Mouse (Mus musculus) megakaryocyte-erythroid progenitor cell, adult 5-6 weeks (primary cell): ENCODE data around the gene Ergic1. TPM values are rescaled to one million over a fixed set of nuclear protein-coding genes. Genes with fewer than 3 reads are reported as not detected.

ENCODE experiments used
- ATAC-seq: replicated peaks from 2 replicates; pipeline ENCODE4 v1.8.0; 2016; ENCODE audit warnings: mild to moderate bottlenecking, inconsistent platforms; ENCODE audit not compliant: severe bottlenecking, poor library complexity, low FRiP score, low TSS enrichment
- total RNA-seq, 2 experiments: library from RNA; stranded (forward) in 1 of 2; stranded (reverse) in 1 of 2; fragments of 200-1000, 215-1000 nt in 1 of 2; fragments of >200 nt in 1 of 2; fragmentation: Nextera tagmentation in 1 of 2; gene quantifications; 2 replicates each; pipeline ENCODE4 v1.2.3; 2014 to 2017

Ergic1 gene
- total RNA-seq, 2 experiments from 2014 or later: 31.6 to 51.7 TPM

DNA sequence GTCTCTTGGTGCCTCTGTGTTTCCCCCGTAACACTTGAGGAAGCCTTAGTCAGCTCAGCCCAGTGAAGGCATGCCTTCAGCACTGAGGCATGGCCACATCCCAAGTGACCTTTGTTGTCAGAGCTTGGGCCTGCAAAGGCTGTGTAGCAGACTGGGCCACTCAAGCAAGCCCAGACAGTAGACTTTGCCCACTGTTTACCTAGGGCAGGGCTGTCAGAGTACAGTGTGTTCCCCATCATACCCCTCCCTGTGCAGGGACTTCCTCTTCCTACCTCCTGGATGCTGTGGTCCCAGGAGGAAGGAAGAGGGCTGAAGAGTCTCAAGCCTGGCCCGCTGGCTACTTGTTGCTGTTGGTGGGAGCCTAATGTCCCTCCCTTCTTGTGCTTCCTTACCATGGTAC, 55.4 kb downstream of the Ergic1 start:
- ATAC-seq: no peak

DNA sequence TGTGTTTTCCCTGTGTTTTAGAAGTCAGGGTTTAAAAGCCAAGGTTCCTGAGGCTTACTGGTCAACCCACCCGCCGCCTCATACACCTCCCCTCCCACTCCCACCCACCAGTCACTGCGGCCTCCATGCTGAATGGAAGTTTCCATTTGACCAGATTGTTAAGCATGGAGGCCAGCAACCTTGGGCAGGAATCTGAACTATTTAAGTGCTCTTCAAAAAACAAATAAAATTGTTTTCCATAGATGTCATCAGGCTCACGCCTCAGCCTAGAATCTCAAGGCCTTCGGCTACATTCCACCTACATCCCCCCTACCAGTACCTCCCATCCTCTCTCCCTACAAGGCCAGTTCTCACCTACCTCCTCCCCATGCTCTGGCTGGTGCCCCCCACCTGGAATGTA, 57.2 kb downstream of the Ergic1 start:
- ATAC-seq: no peak

DNA sequence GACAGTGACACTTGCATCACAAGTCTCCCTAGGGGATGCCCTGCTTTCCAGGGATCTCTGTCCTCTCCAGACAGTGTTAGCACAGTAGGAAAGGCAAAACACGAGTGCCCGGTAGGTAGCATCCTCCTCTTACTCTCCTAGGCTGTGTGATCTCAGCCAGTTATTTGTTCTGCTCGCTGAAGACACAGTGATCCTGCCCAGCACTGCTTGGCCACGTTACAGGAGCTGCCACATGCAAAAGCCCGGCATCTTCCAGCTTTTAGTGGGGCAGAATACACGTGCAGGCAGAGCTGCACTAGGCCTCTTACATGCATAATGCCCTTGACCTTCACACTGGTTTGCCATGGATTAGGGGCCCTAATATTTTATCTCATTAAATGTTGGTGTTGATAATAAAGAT, 58.3 kb downstream of the Ergic1 start:
- ATAC-seq: no peak

DNA sequence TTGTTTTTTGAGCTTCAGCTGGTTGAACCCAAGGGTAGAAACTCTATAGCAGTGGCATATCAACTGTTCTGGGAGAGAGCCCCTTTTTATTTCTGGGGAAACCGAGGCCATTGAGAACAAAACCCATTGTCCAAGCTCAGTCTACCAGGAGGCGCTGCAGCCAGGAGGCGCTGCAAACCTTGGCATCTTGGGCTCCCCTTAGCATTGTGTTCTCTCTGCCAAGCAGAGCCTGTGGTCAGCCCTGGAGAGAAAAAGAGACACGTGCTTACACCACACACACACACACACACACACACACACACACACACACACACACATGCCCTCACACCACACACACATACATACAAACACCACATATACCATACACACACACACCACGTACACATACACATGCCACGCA, 59.0 kb downstream of the Ergic1 start:
- ATAC-seq: no peak

DNA sequence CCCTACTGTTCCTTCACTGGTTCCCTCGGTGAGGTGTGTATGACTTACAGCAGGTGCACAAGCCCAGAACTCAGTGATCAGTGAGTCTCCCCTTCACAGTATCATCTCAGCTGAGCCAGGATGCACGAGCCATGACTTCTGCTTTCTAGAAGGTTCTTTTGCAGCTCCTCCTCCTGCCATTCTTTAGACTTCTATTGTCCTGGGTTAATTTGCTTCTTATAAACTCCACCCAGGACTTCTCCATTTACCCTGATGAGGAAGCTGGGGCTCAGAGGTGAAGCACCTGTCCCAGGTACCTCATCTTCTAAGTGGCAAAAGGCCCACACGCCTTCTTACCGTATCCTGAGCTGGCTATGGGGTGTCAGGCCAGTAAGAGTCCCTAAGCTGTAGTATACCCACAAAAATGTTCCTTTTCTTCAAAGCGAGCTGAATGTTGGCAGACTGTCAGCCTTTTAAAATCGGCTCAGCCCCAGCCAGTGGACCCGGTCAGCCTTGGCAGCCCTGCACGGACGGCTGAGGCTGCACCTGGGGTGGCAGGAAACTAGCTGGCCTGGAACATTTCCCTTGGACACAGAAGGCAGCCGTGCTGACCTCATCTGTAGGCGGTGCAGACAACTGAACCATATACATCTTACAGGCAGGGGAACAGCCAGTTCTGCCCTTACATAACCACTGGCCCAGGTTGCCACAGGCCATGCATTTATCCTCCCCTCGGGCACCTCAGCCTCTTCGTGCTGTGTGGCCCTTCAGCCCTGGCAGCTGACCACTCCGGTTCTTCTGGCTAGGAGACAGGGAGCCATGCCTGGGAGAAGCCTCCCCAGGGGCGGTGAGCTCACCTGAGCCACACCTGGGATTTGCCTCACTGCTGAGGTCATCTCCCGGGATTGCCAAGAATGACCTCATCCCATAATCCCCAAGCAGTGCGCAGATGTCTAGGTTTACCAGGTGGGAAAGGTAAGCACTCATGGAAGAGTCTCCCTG, 59.8 kb downstream of the Ergic1 start:
- ATAC-seq: no peak

DNA sequence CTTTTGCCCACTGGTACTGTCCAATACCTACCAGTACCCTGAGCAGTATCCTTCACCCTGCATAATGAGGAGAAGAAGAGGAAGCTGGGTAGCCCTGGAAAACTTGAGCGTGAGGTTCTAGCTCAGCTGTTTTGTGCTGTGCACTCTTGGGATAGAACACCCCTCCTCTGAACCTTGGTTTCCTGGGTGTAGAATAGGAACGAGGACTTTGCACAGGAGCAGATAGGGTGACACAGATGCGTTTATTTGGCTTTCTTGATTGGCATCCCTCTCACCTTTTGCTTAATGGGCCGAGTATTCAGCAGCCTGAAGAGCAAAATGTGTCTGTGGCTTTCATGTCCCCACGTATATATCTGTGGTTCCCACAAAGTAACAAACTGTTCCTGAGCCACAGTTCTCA, 60.6 kb downstream of the Ergic1 start:
- no peak for ATAC-seq

DNA sequence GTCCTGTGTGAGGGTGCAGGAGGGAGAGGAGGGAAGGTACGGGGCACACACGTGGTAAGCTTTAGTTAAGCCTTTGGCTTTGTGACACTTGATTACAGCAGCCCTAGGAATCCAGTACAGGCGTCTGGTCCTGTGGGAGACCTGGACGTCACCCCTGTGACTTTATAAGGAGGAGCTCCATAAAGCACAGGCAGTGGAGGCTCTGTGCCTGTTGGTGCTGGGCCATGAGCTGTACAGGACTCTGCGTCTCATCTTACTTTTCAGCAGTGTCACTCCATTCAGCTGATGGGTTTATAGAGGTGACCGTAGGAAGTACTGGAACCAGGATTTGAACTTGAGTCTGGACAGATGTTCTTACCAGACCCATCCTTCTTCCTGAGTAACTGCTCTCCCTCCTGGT, 62.7 kb downstream of the Ergic1 start:
- no peak for ATAC-seq

DNA sequence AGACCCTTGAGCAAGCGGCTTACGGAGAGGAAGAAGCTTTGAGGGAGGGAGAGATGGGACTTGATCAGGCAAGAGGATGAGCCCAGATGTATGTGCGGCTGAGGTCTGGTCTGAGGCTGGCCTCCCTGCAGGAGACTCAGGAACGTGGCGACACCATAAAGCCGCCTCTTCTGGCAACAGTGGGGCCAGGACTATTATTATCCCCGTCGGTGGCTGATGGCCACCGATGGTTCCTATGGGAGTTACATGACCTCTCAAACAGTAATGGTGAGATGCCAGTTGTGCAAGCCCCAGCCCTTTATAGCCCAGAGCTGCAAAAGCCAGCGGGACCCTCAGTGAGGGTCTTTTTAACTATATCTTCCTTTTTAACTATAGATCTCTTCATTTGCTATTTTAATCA, 63.7 kb downstream of the Ergic1 start:
- no peak for ATAC-seq

DNA sequence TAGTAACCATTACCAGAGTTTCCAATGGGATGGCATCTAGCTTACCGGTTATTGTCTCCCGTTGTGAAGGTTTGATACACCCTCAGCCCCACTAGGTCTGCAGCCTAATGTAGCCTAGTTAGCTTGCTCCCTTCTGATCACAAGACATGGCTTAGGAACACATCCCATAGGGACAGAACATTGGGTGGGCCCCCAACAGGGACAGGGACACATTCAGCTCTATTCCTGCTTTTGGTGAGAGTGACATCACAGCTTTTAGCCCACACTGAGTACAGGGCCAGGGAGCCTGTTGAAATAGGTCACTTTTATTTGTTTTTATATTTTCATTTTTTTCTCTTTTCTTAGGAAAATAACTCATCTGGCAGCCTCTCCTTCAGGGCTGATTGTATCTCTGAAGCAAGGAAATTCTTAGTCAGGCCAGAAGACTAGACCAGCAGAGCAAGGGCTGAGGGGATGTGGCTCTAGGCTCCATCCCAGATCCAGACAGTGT, 64.3 kb downstream of the Ergic1 start:
- no peak for ATAC-seq

DNA sequence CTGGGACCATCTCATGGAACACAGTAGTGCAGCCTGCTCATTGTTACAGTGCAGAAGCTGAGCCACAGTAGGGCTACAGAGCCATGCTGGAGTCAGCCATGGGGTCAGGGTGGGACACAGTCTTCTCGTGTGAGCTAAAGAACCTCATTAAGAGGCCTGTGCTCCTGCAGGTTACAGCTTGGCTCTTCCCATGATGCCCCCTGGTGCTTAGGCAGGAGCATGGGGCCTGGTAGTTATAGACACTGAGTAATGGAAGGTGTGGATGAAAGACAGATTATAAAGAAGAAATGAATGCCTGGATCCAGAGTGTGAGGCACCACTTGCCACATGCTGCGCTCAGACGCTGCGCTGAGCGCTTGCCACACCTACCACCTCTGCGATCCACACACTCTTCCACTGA, 67.2 kb downstream of the Ergic1 start:
- ATAC-seq: no peak

DNA sequence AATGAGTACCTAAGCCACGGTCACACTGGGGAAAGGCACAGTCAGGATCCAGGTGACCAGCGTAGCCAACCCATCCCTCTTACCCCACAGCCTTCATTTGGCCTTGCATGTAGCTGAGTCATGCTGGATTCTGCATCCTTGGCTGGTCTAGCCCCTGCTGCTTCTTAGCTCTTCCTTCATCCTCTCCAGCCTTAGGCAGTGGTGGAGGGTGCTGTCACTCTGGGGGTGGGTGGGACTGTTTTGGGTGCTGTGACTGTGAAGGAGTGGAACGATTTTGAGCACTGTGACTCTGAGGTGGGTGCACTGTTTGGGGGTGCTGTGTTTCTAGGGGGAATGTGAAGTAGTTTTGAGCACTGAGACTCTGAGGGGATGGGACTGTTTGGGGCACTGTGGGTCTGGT, 67.6 kb downstream of the Ergic1 start:
- ATAC-seq: no peak

DNA sequence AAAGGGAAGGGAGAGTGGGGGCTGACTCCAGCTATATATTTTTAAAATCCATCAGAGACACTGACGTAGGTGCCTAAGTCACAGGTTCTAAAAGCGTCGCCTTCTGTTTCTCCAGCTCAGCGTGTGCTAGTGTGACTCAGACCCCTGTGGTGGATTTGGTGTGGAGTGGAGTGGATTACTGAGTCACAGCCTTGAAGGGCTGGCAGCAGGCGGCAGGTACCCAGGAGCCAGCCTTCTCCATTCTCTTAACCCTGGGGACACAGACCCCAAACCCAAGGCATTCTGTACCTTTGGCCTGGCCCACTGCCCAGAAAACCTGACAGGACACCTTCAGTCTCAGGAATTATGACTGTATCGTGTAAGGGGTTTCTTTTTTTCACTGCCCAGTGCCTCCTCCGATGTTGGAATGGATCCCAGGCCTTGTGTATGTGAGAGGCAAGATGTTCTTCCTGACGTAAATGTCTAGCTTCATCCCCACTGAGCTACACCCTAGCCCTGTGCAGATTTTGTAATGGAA, 70.6 kb downstream of the Ergic1 start:
- no peak for ATAC-seq

DNA sequence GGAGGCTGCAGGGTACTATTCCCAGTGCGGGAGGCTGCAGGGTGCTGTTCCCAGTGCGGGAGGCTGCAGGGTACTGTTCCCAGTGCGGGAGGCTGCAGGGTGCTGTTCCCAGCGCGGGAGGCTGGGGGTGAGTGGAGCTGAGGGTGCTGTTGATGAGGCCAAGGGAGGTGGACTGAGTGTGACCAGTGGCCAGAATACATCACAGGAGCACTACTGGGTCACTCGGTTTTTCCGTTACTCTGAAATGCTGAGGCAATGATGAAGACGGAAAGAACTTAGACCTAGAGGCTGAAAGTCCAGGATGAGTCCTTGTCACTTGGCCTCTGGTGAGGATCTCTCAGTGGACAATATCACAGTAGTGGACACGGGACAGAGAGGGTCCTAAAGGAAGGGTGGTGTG, 71.9 kb downstream of the Ergic1 start:
- no peak for ATAC-seq

DNA sequence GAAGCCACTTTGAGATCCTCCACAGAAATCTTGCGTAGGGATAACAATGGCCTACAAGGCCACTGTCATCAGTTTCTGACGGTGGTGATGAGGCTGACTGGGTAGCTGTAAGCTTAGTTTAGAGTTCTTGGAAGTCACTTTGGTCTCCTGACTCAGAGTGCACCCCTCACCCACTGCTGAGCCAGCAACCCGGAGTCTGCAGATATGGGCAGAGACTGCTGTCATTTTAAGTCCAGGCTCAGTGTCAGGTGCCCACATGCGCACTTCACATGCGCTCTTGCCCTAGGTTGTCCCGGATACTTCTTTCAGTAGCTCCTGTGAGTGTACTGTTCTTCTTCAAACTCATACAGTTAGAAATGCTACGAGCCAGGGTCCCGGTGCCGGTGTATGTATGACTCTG, 72.6 kb downstream of the Ergic1 start:
- no peak for ATAC-seq

DNA sequence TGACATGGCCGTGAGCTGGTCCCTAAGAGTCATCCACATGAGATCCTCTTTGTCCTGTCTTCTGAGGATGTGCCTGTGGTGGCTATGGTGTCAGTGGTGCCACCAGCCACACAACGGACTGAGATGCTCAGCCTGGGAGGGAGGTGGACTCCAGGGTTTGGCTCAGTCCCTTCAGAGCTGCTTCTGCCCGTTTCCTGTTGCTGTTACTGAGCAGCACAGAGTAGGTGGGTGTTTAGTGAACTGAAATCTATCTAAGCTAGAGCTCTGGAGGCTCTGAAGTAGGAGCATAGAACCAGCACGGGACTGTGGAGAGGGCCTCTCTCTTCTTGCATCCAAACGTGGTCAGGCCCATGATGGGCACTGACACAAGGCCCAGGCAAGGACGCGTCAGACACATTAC, 73.2 kb downstream of the Ergic1 start:
- no peak for ATAC-seq

DNA sequence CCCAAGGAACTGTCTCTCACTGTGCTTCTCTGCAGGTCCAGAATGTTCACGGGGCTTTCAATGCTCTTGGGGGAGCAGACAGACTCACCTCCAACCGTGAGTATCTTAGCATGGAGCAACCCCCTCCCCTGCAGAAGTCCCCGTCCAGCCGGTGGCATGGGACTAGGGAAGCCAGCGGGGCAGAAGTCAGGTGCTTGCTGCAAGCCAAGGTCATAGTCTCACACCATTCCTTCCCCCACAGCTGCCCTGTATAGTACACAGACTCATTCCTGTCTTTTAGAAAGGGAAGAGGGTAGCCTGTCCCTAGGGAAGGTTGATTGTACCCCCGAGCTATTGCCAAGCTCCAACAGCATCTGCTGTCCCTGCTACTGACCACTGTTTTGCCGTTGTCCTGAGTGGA, 74.7 kb downstream of the Ergic1 start:
- ATAC-seq: no peak

DNA sequence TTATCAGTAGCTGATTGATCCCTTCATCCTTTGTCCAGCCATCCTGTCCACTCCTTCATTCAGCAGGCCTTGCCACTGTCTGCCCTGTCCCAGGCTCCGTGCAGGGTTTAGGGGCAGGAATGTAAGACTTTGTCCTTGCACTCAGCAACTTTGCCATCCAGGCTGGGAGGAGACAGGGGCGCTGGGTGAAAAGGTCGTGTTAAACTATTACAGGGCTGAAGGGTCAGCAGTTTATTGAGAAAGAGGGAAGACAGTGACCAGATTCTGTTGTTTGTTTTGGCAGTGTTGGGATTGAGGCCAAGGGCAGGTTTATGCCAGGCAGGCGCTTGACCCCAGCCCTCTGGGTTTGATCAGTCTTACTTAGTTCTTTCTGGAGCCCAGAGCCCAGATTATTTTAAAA, 76.6 kb downstream of the Ergic1 start:
- ATAC-seq: no peak

DNA sequence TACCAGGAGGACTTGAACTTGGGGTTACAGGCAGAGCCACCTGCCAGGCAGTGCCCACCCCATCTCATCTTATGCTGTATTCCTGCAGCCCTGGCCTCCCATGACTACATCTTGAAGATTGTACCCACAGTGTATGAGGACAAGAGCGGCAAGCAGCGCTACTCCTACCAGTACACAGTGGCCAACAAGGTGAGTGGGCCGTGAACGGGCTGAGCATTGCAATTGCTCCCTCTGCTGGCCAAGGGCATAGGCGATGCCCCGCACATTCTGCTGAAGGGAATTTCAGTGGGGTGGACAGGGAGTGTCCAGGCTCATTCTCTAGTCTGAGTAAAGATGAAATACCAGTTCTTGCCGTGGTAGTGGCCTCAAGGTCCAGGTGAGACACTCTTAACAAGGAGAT, 77.4 kb downstream of the Ergic1 start:
- peak; percentile 73 for ATAC-seq

DNA sequence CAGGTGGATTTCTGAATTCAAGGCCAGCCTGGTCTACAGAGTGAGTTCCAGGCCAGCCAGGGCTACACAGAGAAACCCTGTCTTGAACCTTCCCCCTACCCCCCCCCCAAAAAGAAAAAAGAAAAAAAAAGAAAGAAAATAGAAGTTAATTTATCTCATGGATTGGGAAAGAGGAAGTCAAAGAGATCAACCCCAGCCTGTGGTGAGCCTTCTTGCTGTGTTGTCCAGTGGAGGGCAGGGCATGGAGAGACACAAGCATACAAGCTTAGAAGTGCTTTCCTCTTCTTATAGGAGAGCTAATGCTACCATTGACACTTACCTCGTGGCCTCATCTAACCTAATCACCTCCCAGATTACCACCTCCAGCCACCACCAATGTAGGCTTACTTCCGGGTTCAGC, 78.5 kb downstream of the Ergic1 start:
- ATAC-seq: no peak

DNA sequence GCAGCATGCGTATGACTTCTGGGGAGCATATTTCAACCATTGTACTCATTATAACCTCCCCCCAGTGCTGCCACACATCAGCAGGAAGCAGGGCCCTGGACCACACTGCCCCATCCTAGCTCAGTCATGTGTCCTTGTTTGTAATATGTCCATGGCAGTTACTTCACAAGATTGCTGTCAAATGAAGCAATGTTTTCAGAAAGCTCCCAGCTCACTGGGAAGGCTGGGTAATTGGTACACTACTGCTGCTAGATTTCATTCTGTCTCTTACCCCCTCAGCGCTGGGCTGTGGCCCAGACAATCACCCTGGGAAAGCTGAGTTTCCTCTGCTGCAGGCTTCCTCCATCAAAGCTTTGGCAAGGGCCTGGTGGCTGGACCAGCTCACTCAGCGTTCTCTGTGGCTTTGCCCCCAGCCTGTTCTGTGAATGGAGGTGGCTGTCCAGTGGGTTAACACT, 79.0 kb downstream of the Ergic1 start:
- no peak for ATAC-seq

DNA sequence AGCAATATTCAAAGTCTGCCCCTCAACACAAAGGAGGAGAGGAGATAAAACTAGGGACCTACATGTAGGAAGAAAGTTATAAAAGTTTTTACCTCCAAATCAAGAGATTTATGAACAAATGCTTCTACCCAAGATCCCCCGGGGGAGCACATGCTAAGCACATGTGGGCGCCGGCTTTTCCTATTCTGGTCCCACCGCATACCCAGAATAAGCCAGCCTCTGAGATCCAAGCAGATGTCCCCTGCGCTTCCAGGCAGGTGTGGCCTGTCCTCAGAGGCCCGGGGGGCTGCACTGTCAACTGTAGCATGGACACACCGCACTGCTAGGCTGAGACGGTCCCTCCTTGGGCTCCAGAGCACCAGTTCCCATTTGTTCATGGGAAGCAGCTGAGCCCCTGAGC, 82.2 kb downstream of the Ergic1 start:
- ATAC-seq: no peak
